Mouse (Mus musculus) C2C12 (cell line): ENCODE measurements around the gene Dclk3.

Source experiments
- CEBPB ChIP-seq: IDR thresholded peaks from one replicate; pipeline ENCODE4 v1.6.1; 2011; ENCODE audit warnings: low read depth, mild to moderate bottlenecking, control low read depth, moderate library complexity
- CTCF ChIP-seq: IDR thresholded peaks from one replicate; pipeline ENCODE4 v1.5.1; 2011; ENCODE audit not compliant: control insufficient read depth, insufficient read depth, insufficient read length
- FOSL1 ChIP-seq: IDR thresholded peaks from one replicate; pipeline ENCODE4 v1.8.0; 2011; ENCODE audit warnings: mild to moderate bottlenecking, low read length; ENCODE audit not compliant: poor library complexity, insufficient read depth, severe bottlenecking
- MAX ChIP-seq: IDR thresholded peaks from one replicate; pipeline ENCODE4 v1.6.1; 2011; ENCODE audit warnings: mild to moderate bottlenecking, control low read depth
- MYOD1 ChIP-seq: IDR thresholded peaks from one replicate; pipeline ENCODE4 v1.6.1; 2011; ENCODE audit warnings: low read depth; ENCODE audit not compliant: control insufficient read depth, insufficient read length
- MYOG ChIP-seq: IDR thresholded peaks from one replicate; pipeline ENCODE4 v1.6.1; 2011; ENCODE audit not compliant: control insufficient read depth, insufficient read length; ENCODE audit errors: extremely low read depth
- USF1 ChIP-seq: IDR thresholded peaks from one replicate; pipeline ENCODE4 v1.6.1; 2011; ENCODE audit warnings: low read depth, mild to moderate bottlenecking, control low read depth, moderate library complexity

DNA sequence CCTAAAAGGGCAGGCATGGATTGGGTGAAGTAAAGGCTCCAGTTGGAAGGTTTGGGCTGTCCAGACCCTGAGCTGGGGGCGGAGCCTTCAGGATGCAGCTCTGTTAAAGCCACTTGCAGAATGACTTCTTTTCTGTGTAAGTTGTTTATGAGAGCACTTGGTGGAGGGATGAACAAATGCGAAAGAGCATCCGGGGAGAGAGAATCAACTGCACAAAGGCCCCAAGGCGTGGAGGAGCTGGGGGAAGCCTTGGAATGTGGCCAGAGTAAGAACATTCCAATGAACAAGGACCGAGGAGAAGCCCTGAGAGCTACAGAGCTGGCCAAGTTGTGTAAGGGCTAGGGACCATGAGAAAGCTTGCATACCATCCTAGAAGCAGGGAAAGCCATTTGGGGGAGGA is 16.3 kb upstream of the Dclk3 start:
- TF ChIP-seq CTCF, result no peak
- TF ChIP-seq MYOG, result no peak
- no peak for TF ChIP-seq MAX
- TF ChIP-seq MYOD1, result no peak
- TF ChIP-seq FOSL1, result no peak
- no peak for TF ChIP-seq USF1
- no peak for TF ChIP-seq CEBPB
